In the genomic region with DNA sequence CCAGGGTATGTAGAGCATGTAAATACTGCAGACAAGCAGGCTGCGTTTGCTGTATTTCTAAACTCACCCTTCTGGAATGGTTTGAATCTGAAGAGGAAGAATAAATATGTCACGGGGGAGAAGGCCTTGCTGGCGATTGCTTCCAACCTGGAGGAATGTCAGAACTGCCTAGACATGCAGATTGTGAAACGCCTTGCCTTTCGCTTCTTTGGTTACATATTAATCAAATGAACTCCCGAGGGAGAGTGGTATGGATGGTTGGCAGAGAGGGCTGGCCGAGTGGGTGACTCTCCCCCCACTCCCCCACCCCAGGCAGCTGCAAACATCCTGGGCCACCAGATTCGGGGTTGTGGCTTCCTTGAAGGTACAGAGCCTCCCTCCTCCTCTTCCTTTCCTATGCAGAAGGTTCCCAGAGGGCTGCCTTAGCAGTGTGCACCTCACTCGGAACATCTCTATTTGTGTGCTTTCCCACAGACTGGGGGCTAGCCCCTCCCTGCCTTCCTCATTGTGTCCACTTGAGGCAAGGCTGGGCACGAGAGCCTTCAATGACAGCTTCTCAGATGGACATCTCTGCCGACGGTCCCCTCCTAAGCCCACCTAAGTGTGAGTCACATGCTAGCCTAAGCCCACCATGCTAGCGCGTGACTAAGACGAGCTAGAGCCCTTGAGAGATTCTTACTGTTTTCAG, we compare ENCODE assay signal across 8 mouse cellular contexts.
DNase-seq lines count a peak whose midpoint lies in the region; TF ChIP-seq lines count a peak whose summit lies in the region.

No protein-coding gene starts in this region.

- no peaks in the 10 kb centered on the region for H3K27me3 ChIP-seq in thymus, adult 2 months (ENCODE audit: control insufficient read depth, insufficient read depth, low read length)

- no peak for TF ChIP-seq CTCF in thymus, adult 2 months (IDR thresholded peaks at IDR 0.05; ENCODE audit: borderline replicate concordance, control insufficient read depth, extremely low read depth, insufficient read depth, low read length, poor library complexity)

- intact Hi-C loops in left cerebral cortex, postnatal 25 days (cut with DNase I): no loop called here

- H3K4me1 ChIP-seq in thymus, adult 2 months (replicated peaks; ENCODE audit: control insufficient read depth, insufficient read depth, low read length): peaks cover 6% of the 10 kb centered on the region

- WGBS in thymus, adult 2 months: 62% methylated on average over 15 of the region's 15 CpGs

- no peak for TF ChIP-seq POLR2A in thymus, adult 2 months (IDR thresholded peaks at IDR 0.05; ENCODE audit: control insufficient read depth, extremely low read depth, insufficient read depth, low read length, poor library complexity)

- peak; percentile 25 for DNase-seq in thymus, postnatal 14 days
- no peak for DNase-seq in thymus, adult 2 months
- peak; percentile 31 to 68 for DNase-seq in kidney, adult 8-10 months
- peak; percentile 70 to 80 for DNase-seq in lung, adult 18-20 months
- DNase-seq in yolk sac, embryonic 10.5 days (ENCODE audit: low spot score): peak; percentile 77
- DNase-seq in layer of hippocampus, postnatal 36 days: no peak
- DNase-seq in left cerebral cortex, postnatal 25 days (ENCODE audit: low spot score in 2 of 2): no peak
- DNase-seq in gastrocnemius, adult 8-10 months (ENCODE audit: low spot score in 2 of 2): no peak

- H3K36me3 ChIP-seq in thymus, adult 2 months (ENCODE audit: control insufficient read depth, insufficient read depth, low read length): no peaks in the 10 kb centered on the region

- H3K27ac ChIP-seq in thymus, adult 2 months (ENCODE audit: control insufficient read depth, insufficient read depth, low read length): no peak overlapping the region

- no peak overlapping the region for H3K4me3 ChIP-seq in thymus, adult 2 months (ENCODE audit: control insufficient read depth, insufficient read depth, low read length)

Comparison
In these comparisons a context has a peak if more than half of its experiments do, and no peak if none do; other contexts are left out.
1. DNase-seq: peak in thymus, postnatal 14 days (single experiment), kidney, adult 8-10 months (2 of 2), lung, adult 18-20 months (2 of 2) and yolk sac, embryonic 10.5 days (single experiment); none in thymus, adult 2 months (single experiment), layer of hippocampus, postnatal 36 days (0 of 2), left cerebral cortex, postnatal 25 days (0 of 2) and gastrocnemius, adult 8-10 months (0 of 2).